Mouse (Mus musculus) kidney, adult 9 months (tissue): ENCODE measurements around the gene Kat6b.
"Not testable (repeated sequence)": the region's sequence is repeated elsewhere in the genome, so short reads cannot be mapped to it uniquely, and the experiment has no call there.

ENCODE experiments used
- DNase-seq: peaks from one replicate; pipeline ENCODE4 v3.0.0; 2022

Gene Kat6b

DNA sequence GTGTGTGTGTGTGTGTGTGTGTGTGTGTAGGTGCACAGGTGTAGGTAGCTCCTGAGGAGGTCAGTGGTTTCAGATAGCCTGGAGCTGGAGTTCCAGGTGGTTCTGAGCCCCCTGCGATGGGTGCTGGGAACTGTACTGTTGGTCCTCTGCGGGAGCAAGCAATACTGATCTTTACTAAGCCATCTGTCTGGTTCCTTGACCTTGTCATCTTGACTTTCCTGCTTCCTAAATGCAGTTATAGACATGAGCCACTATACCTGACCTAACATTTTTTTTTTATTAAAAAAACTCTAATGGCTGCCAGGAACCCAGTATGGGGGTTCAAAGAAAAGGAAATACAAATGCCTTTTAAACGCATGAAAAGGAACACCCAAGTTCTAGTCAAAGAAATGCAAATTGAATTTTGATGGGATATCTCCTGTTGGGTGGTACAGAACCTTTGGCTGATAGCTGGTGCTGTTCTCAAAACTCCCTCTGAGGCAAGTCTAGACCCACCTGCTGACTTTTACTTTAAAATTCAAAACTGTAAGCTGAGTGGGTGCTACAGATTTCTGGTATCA lies 4.8 kb downstream of the Kat6b start:
- no peak for DNase-seq

DNA sequence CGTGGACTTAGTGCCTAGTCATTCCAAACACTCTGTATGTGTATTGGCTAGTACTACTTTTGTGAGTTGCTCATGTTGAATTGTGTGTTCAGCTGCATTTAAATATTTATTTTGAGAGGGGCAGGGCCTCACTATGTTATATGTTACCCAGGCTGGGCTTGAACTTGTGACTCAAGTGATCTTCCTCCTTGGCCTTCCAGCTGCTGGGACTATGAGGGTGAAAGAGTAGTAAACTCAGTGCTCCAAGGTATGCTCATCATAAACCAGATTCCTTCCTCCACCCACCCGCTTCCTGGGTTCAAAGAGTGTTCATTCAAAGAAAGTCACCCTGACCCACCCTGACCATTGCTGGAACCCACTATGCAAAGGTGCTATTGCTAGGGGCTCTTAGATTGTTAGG lies 5.9 kb downstream of the Kat6b start:
- not testable (repeated sequence) for DNase-seq

DNA sequence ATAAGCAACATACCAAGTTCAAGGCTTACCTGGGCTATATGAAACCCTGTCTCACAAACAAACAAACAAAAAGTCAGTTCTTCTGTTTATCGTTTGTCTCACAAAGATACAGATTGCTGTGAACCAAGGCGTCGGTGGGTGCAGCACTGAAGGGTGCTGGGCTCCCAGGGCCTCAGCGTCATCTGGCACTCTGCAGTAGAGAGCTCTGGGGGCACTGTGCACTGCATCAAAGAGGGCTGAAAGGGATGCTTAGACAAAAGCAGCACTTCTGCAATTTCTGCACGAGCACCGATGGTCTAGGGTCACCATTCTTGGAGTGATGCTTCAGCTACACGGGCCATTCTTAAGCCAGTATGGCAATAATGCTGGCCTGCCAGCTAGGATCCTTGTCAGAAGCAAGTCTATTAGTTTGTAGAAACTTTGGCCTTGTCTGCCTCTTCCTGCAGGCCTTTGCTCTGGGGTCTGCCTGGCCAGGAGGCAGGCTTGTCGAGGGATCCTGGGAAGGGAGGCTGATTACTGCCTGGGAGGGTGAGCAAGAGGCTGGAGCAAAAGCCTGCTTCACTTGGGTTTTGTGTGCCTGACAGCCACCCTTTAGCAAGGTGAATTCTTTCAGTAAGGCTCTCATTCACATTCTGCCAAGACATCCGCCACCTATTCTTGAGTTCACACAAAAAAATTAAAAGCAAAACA lies 7.3 kb downstream of the Kat6b start:
- DNase-seq, result not testable (repeated sequence)

DNA sequence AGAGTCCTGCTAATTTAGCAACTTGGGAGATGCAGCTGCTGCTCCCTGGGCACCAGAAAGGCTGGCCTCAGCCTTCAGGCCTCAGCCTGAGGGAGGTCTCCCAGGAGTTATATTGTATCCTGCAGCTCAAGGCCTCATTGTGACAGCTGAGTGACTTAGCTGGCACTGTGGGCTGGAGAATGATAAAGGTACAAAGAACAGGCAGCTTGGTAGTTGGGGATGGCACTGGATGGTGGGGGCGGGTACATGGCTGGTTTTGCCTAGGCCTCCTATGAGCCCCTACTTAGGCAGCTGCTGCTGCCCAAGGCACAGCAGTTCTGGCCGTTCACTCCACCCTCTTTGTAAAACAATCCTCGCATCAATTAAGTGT lies 7.9 kb downstream of the Kat6b start:
- DNase-seq, result no peak

DNA sequence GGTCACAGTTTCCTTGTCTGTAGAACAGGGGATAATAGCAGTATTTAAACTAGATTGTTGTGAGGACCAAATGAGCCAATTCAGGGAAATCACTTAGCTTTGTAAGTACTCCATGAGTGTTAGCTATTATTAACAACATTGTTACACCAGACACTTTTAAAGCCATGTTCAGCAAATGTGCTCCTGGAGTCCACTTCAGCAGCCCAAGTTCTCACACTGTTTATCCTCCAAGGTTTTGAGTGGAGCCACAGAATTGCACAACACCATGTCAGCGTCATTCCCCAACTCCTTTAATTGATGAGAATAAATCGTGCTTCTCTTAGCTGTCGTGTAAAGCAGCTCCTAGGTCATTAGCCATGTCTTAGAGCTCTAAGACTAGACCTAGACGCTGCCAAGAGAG lies 8.9 kb downstream of the Kat6b start:
- DNase-seq, result no peak

DNA sequence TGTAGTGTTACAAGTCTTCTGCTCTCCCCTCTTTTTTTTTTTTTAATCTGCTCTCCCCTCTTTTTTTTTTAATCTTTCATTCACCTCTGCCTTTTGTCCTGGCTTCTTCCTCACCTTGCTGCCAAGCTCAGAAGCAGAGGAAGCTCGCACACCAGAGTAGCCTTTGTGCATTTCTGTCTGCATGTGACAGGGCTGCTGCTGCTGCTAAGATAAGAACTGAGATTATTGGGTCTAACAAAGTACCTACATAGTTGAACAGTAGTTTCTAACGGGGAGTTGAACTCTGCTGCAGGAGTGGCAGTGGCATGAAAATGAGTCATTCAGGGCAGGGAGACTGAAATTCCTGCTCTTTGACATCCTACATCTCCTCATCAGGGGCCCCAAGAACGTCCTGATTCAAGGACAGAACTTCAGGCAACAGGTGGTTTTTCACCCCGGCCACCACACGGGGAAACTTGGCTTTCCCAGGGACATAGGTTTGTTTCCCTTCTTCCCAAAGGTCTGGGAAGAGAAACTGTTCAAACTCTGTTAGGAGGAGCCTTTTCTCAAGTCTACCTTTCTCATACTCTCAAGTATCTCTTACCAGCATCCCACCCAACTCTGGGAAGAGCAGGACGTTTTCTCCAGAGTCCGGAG lies 17.2 kb downstream of the Kat6b start:
- DNase-seq, result peak; percentile 15

DNA sequence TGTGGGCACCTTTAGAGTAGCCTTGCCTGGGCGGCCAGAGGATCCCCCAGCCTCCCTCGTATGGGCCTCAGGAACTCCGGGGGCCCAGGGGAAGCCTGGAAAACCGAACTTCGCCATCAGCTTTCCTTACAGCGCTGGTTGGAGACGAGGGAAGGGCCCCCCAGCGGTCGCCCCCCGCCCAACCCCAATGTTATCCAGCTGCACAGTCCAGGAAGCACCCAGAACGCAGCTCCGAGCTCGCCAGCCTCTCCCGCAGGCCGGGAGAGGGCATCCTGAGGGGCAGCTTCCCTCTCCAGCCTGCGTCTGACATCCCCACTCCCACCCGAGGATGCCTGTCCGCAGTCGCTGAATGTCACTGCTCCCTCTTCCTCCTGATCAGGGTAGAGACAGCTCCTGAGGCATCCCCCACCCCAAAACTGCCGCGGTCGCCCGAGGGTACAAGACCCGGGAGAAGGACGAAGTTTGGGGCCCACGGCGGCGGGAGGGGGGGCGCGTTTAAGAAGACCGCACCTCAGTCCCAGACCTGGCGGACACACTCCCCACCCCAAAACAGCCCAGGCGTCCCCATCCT lies 17.9 kb downstream of the Kat6b start:
- peak; percentile 42 for DNase-seq

DNA sequence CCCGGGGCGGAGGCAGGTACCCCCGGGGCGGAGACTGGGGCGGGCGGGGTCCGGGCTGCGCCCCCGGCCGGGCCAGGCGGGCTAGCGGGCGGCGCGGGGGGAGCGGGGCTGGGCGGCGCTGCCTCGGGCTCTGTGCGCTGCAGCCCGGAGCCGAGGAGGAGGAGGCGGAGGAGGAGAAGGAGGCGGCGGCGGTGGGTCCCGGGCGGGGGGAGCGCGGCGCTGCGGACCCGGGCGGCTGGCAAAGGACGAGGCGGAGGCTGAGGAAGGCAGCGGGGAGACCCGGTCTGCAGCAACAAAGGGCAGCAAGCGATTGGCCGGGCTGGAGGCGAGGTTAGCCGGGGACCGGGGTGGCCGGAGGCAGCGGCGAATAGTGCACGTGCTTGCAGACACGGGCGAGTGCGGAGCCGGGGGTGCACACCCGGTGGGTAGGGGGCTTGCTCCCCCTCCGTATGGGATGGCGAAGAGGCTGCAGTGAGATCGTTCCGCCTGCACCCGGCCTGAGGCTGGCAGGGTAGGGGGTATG lies 18.5 kb downstream of the Kat6b start:
- DNase-seq, result peak; percentile 66

DNA sequence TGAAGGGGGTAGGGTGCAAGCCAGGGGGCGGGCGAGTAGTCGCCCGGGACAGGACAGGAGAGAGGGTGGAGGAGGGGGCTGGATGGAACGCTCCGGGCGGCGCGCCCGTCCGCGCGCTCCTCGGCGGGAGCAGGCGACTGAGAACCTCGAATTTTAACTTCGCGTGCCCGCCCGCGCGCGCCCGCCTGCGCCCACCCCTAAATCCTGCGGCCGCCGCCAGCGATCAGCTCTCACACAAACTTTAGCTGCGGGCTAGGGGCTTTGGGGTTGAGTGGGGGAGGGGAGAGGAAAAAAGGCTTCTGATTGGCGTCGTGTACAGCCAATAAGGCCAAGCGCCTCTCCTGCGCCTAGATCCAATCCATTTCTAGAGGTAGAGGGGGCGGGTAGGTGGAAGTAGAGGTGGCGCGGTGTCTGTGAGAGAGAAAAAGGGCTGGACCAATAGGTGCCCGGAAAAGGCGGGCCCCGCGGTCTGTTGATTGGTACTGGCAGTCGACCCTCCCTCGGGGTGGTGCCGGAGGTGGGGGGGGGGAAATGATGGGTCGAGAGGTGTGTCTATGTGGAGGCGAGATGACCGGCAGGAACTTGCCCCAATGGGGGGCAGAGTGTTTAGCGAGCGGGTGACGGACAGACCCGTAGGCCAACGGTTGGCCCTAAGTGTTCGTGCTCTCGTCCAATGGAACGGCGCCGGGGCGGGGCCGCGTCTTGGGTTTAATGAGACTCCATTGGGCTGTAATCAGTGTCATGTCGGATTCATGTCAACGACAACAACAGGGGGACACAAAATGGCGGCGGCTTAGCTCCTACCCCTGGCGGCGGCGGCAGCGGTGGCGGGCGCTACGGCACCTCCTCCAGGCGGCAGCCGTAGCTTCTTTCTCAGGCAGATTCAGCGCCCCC lies 19.2 kb downstream of the Kat6b start:
- peak; percentile 100 for DNase-seq

DNA sequence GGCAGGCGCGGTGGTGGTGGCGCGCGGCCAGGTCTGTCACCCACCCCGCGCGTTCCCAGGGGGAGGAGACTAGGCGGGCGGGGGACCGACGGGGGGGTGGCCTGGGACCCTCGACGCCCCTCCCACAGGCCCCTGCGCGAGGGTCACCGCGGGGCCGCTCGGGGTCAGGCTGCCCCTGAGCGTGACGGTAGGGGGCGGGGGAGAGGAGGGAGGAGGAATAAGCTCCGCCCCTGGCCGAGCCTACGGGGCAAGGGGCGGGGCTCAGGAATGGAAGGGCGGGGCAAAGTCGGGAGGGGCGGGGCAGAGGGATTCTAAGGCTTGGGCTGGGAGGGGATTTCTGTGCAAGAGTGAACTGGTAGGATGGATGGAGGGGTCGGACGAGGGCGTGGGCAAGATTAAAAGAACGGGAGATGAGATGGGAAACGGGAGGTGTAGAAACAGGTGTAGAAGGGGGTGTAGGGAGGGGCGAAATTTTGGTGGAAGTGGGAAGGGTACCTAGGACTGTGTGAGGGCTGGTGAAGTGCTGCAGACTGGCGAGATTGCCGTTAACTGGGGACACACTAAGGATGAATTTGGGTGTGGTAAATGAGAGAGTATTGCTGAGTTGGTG lies 19.9 kb downstream of the Kat6b start:
- no peak for DNase-seq

DNA sequence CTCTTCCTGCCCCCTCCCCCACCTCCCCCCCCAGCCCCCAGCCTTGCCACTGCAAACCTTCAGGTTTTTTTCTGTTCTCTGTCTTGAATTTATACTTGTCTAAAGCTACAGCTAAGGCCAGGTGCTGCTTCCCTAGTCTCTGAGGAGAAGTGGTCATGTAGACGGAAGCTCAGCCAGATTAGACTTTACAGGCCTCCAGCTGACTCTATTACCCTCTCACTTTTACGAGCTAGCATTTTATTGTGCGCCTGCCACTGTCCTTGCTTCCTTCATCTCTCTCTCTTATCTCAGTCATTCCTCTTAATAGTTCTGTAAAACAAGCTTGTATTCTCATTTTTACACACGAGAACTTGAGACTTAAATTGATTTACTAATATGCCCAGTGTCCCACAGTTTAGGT lies 23.8 kb downstream of the Kat6b start:
- DNase-seq, result no peak

DNA sequence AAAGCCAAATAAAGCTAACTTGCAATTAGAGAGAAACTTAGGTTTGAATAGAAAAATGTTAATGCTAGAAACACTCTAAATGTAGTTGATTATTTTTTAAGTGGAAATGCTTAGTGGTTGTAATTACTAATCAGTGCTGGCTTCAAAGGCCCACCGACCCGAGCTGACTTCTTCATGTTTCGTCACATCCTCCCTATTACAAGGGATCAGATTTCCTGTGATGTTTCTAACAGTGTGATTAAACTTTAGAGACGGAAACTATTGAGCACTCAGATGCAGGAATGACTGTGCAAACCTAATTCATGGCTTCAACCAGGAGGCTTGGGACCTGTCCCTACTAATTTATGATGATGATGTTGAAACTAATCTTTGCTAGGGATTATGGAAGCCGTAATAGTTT lies 25.8 kb downstream of the Kat6b start:
- DNase-seq, result no peak

DNA sequence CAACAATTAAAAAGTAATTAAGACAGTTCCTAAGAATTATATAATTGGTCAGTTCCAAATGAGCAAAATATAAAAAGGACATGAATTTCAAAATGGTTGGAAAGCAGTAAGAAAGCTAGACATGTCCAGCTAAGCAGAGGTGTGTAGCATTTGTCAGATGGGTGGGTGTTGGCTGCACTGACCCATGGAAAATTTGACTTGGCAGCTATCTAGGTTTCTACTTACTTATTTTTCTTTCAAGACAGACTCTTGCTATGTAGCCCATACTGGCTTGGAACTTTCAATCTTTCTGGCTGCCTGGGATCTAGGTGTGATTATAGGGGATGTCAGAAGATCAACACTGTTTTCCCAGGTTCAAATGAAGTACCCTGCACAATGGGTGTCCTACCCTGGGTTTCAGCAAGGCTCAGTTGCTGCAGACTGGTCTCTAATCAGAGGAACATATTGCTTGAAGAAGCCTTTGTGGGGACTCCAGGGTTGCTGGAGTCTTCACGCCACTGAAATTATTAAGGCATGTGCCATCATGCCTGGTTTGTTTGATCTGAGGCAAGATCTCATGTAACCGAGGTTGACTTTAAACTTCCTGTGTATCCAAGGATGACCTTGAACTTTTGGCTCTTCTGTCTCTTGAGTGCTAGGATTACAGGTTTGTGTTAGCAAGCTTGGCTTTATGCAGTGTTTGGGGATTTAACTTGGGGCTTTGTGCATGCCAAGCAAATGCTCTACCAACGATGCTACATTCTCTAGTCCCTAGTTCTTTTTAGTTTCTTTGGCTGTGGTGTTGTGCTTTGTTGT lies 28.1 kb downstream of the Kat6b start:
- DNase-seq, result peak; percentile 57

DNA sequence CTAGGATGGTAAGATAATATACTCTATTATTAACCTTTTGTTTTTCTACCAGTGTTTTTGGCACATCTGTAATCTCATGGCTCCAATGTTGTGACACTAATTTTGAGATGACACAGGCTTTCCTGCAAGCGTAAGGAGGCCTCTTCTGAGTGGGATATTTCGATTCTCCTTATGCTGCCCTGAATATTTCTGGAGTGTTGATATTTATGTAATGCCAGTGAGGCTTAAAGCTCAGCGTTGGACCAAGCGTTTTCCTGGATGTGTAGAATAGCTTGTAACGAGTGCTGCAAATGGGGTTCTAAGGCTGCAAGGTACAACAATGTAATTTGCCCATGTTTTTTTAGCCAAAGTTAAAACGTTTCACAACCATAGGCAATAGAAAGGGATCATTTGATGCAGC lies 30.2 kb downstream of the Kat6b start:
- DNase-seq, result no peak

DNA sequence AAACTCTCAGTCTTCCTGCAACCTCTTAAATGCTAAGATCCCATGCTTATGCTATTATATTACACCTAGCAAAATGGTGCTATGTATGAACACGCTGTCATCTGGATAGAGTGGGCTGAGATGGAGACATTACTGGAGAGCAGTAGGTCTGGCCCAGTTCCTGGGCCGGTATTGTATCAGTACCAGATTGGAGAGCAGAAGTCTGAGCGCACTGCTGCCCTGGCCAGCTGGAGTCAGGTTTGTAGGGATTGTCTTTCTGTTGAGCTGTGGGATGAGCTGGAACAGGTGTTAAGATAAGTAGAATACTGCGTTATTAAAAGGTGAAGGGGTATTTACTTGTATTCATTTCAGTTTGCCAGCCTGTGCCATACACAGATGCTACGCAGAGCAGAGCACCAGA lies 34.3 kb downstream of the Kat6b start:
- no peak for DNase-seq

DNA sequence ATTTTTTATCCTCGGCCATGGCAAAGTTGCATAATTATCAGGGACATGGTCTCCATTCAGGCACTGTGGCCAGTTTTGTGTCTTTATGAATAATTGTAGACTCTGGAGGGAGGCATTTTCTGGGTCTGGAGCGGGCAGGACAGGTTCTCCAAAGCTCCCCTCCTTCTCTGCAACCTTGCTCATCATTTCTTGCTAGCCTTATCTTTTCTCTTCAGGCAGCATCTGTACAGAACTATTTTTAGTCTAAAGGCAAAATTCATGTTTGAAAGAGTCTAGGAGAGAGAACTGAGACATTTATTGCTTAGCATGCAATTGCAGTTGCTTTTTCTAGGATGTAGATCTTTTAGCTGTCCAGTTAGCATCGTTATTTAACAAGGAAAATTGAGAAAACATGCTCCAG lies 38.1 kb downstream of the Kat6b start:
- no peak for DNase-seq

DNA sequence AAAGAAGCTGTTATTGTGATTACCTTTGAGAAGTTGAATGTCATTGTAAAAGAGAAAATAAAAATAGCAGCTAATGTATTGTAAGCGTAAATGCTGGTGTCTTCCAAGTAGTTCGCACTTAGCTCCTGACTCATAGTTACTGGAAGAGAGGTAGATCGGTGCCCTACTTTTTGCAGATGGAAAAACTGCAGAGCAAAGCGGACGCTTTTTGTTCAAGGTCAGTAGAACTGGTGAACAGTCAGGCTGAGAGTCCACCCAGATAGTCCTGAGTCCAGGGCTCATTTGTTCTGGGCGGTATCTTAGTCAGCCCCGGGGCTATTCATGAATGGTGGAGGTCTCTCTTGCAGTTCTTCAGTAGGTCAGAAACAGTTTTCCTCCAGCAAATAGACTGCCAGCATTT lies 39.3 kb downstream of the Kat6b start:
- peak; percentile 18 for DNase-seq

DNA sequence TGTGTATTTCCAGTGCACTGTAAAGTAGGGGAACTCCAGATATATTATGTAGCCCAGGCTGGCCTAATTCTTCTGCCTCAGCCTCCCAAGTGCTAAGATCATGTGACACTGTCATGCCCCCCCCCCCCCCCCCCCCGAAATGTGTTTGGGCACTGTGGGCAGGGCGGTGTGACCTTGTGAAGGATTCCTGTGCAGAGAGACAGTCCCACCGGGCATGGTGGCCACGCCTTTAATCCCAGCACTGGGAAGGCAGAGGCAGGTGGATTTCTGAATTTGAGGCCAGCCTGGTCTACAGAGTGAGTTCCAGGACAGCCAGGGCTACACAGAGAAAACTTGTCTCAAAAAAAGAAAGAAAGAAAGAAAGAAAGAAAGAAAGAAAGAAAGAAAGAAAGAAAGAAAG lies 40.3 kb downstream of the Kat6b start:
- DNase-seq, result not testable (repeated sequence)

DNA sequence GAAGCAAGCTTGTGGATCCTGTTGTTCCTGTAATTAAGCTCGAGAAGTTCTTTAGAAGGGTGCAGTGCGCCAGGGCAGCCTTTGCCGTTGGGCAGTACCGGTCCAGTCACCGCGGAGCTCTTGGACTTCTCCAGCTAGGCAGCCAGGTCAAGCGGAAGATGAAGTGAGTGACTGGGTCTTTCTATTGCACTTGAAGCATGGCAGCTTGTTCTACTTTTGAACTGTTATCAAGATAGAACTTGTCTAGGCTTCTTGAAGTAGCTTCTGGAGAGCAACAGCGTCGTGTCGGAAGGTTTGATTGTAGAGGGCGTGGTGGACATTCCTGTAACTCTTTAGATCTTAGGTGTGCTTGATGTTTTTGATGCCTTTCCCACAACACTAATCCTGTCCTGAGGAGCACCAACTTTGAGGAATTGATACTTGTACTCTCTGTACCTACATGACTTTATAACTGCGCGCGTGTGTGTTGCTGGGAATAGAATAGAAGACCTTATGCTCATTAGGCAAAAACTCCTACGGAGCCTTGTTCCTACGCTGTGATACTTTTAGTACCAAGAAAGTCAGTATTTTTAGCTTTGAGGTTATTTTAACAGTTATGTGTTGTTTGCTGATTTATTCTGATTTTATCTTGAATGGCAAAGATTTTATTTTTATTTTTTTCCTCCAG lies 41.2 kb downstream of the Kat6b start:
- peak; percentile 31 for DNase-seq

DNA sequence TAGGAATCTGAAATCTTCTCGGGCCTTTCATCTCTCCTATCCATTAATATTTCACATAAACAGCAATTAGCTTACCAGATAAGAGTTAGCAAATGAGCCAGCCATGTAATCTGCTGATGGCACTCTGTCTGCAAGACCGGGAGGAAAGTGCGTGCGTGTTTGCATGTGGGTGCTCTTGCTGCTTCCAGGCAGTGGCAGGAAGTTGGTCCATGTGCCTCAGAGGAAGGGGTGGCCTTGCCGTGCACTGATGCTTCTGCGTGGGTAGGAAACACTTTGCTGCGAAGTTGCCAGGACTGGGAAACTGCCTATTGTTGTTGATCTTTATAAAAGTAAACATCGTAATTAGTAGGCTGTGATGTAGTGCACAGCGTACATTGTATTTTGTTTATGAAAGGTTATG lies 42.0 kb downstream of the Kat6b start:
- peak; percentile 27 for DNase-seq

DNA sequence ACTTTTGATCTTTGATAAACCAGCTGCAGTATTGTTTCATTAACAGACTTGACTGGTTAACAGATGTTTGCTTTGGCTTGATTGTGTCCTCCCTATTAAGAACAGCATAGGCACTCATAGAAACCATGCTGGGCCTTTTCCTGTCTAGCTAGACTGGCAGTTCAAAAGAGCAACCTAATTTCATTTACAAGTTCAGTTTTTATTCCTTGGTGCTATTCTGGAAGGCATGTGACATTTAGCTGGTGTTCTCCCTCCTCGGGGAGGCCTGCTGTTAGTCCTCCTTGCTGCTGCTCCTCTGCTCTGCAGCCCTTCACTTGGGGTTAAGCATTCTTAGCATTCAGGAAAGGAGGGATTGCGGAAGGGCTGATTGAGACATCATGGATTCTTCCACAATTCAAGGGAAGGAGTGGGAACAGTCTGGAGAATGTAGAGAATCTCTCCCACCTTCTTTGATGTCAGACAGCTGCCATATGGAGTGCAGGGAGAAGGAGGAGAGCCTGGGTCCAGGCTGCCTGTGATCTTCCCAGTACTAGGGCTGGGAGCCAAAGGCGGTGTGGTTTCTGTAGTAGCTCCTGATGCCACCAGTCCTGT lies 42.7 kb downstream of the Kat6b start:
- no peak for DNase-seq
